Comparison of ENCODE assay signal across 9 mouse cellular contexts in the genomic region with DNA sequence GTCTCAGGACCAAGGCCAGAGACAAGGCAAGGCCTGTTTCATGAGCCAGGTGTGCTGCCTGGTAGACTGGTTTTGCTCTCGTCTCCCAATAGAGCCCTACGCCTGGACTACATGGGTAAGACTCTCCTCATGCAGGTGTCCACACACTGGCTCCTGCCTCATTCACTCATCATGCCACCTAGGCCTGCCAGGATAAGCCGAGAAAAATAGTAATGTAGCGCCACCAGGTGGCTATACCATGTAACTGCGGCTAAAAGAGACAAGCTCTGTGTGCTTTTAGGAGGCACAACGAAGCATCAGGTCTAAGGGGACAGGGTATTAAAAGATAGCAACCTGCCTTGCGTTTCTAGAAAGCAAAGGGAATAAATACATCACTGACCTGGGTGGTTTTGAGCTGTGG. TPM values are rescaled to one million over a fixed set of nuclear protein-coding genes. Genes with fewer than 3 reads are reported as not detected.
A peak's percentile ranks its signal among the peaks of the same experiment; 100 is the strongest.
DNase-seq lines count a peak whose midpoint lies in the region; ATAC-seq and TF ChIP-seq lines count a peak whose summit lies in the region.
"Had no signal": no experiment of that assay in that cellular context is flagged by ENCODE, and none has a peak within 500 bp of the region (broad histone marks: within the 10 kb centered on the region; RNA-seq: fewer than 3 reads in every experiment).

No protein-coding gene starts in this region.

- ATAC-seq in intestine, embryonic 15.5 days: 0 out of 2 replicates have a peak, but pooled peaks have one; percentile 17

- TF ChIP-seq POLR2A in small intestine, adult 2 months (IDR thresholded peaks at IDR 0.05; ENCODE audit: low read depth, low read length): no peak

- peaks cover 21% of the 10 kb centered on the region for H3K4me1 ChIP-seq in intestine, embryonic 15.5 days (replicated peaks)
- peaks cover 16% of the 10 kb centered on the region for H3K4me1 ChIP-seq in small intestine, adult 2 months (ENCODE audit: control insufficient read depth, insufficient read depth, insufficient read length, low read length)

- WGBS in intestine, embryonic 15.5 days: 21% methylated on average over 7 of the region's 7 CpGs
- 18% methylated on average over 7 of the region's 7 CpGs for WGBS in small intestine, adult 2 months

- H3K27ac ChIP-seq in intestine, embryonic 15.5 days: no peak overlapping the region
- no peak overlapping the region for H3K27ac ChIP-seq in small intestine, adult 2 months (ENCODE audit: insufficient read depth, low read depth, low read length)
- H3K27ac ChIP-seq: limb, embryonic 12.5 days had no signal

- peaks cover 10% of the 10 kb centered on the region for H3K27me3 ChIP-seq in intestine, embryonic 15.5 days (replicated peaks)
- H3K27me3 ChIP-seq in small intestine, adult 2 months (ENCODE audit: control insufficient read depth, insufficient read depth, low read length): peaks cover 3% of the 10 kb centered on the region; the same call in 1 of the 2 replicates

- intact Hi-C loops in heart, postnatal 25 days (cut with DNase I): loop anchor here (2.0 to 10.0 kb wide), 3 partner anchors 88 to 226 kb away; no protein-coding TSS in a partner anchor

- H3K9ac ChIP-seq in intestine, embryonic 15.5 days: no peak overlapping the region
- H3K9ac ChIP-seq: limb, embryonic 12.5 days had no signal

- no peaks in the 10 kb centered on the region for H3K36me3 ChIP-seq in intestine, embryonic 15.5 days
- no peaks in the 10 kb centered on the region for H3K36me3 ChIP-seq in small intestine, adult 2 months (ENCODE audit: control insufficient read depth, insufficient read depth, low read length)
- H3K36me3 ChIP-seq: limb, embryonic 12.5 days had no signal

- no peak overlapping the region for H3K4me2 ChIP-seq in intestine, embryonic 15.5 days (replicated peaks)
- H3K4me2 ChIP-seq: limb, embryonic 12.5 days had no signal

- no peak overlapping the region for H3K4me3 ChIP-seq in intestine, embryonic 15.5 days (replicated peaks)
- H3K4me3 ChIP-seq in small intestine, adult 2 months (ENCODE audit: low read depth, low read length): no peak overlapping the region
- H3K4me3 ChIP-seq: limb, embryonic 12.5 days had no signal

- no peaks in the 10 kb centered on the region for H3K9me3 ChIP-seq in intestine, embryonic 15.5 days
- H3K9me3 ChIP-seq: limb, embryonic 12.5 days had no signal

- TF ChIP-seq CTCF in small intestine, adult 2 months (IDR thresholded peaks at IDR 0.05; ENCODE audit: extremely low read depth, insufficient read length, insufficient replicate concordance, low read depth, low read length): peak; percentile 69; the same call in 1 of the 2 replicates

- peak; percentile 47 to 75 for DNase-seq in heart, adult 18-20 months
- no peak for DNase-seq in heart, postnatal 25 days (ENCODE audit: low spot score)
- DNase-seq in 416B (ENCODE audit: low read depth) (peak; percentile 71), R1 (ENCODE audit: low read depth, low spot score) (peak; percentile 79)
- DNase-seq in cerebellum, postnatal 25 days: peak; percentile 58 to 74
- peak; percentile 53 to 64 for DNase-seq in lung, adult 18-20 months

RNA-seq across cellular contexts. Expression of gene Als2cl, which starts 8.6 kb away (rescaled TPM):
- total RNA-seq in heart, adult 18-20 months (2021): 10 to 100 TPM; 13.2 to 14.8 TPM
- 10 to 100 TPM in 1 of 2 experiments, 1 to 10 TPM in 1; 9.7 to 15.0 TPM for total RNA-seq in heart, postnatal 25 days (2021)
- polyA plus RNA-seq in intestine, embryonic 15.5 days (2015; fragmentation: Nextera tagmentation; extraction: Ambion mirVana): 6.1 and 6.5 TPM in 2 replicates
- polyA plus RNA-seq in small intestine, adult 2 months (2012; rRNA removed): 16.2 and 19.0 TPM in 2 replicates

RNA-seq across cellular contexts. Expression of gene Tmie, which starts 8.9 kb away (rescaled TPM):
- total RNA-seq in heart, adult 18-20 months (2021): 1 to 10 TPM; 1.5 to 2.1 TPM
- 1 to 10 TPM; 1.2 to 1.3 TPM for total RNA-seq in heart, postnatal 25 days (2021)
- 2.1 and 2.5 TPM in 2 replicates for polyA plus RNA-seq in intestine, embryonic 15.5 days (2015; fragmentation: Nextera tagmentation; extraction: Ambion mirVana)
- 0.76 and 0.82 TPM in 2 replicates for polyA plus RNA-seq in small intestine, adult 2 months (2012; rRNA removed)

RNA-seq across cellular contexts. Expression of gene Prss50, which starts 13.3 kb away (rescaled TPM):
- total RNA-seq in heart, adult 18-20 months (2021): not detected
- total RNA-seq in heart, postnatal 25 days (2021): not detected
- 0.19 and 0.59 TPM in 2 replicates for polyA plus RNA-seq in intestine, embryonic 15.5 days (2015; fragmentation: Nextera tagmentation; extraction: Ambion mirVana)
- polyA plus RNA-seq in small intestine, adult 2 months (2012; rRNA removed): not detected in 2 replicates

RNA-seq across cellular contexts. Expression of gene Prss46, which starts 26.7 kb away (rescaled TPM):
- not detected for total RNA-seq in heart, adult 18-20 months (2021)
- not detected for total RNA-seq in heart, postnatal 25 days (2021)
- not detected in 2 replicates for polyA plus RNA-seq in intestine, embryonic 15.5 days (2015; fragmentation: Nextera tagmentation; extraction: Ambion mirVana)
- polyA plus RNA-seq in small intestine, adult 2 months (2012; rRNA removed): not detected in 2 replicates
- polyA plus RNA-seq: limb, embryonic 12.5 days had no signal

RNA-seq across cellular contexts. Expression of gene Prss45, which starts 36.6 kb away (rescaled TPM):
- total RNA-seq in heart, adult 18-20 months (2021): not detected
- total RNA-seq in heart, postnatal 25 days (2021): not detected
- polyA plus RNA-seq in intestine, embryonic 15.5 days (2015; fragmentation: Nextera tagmentation; extraction: Ambion mirVana): not detected in 2 replicates
- polyA plus RNA-seq in small intestine, adult 2 months (2012; rRNA removed): not detected in 2 replicates
- polyA plus RNA-seq: limb, embryonic 12.5 days had no signal
